Mouse (Mus musculus): ENCODE results near the gene Ado.

DNA sequence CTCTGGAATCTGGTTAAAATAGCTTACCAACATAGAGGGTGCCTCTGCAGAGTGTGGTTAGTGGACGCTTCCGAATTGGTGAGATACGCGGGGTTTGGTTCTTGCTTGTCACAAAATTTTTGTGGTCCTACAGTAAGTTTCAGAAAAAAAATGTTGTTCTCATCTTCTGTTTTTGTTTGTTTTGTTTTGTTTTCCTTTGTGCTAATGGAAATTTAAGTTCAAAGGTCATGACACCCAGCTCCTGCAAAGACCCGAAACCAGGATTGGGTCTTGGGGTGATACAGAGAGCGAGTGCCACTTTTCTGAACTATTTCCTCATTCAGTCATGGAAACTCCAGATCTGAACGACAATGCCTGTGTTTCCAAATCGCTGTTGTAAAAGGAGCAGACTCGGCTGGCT lies 50.8 kb downstream of the Ado start:
- TF ChIP-seq CTCF (IDR thresholded peaks at IDR 0.05; ENCODE audit: low read depth, low read length) (no peak), POLR2A (IDR thresholded peaks at IDR 0.05; ENCODE audit: extremely low read depth, insufficient read depth, low read length) (no peak)

Measured in liver, adult 2 months (tissue).